ENCODE assay signal across 21 mouse cellular contexts in genomic region chr2:168245571-168245970, GRCm38 (mm10). TPM values are rescaled to one million over a fixed set of nuclear protein-coding genes. Genes with fewer than 3 reads are reported as not detected.
DNase-seq lines count a peak whose midpoint lies in the region; ATAC-seq and TF ChIP-seq lines count a peak whose summit lies in the region.
"Had no signal": no experiment of that assay in that cellular context is flagged by ENCODE, and none has a peak within 500 bp of the region (broad histone marks: within the 10 kb centered on the region; RNA-seq: fewer than 3 reads in every experiment).

No protein-coding gene starts in this region.

- WGBS in forebrain, embryonic 14.5 days: 34% methylated on average over 8 of the region's 8 CpGs
- WGBS in forebrain, embryonic 11.5 days: 33% methylated on average over 8 of the region's 8 CpGs

- no peaks in the 10 kb centered on the region for H3K9me3 ChIP-seq in forebrain, embryonic 14.5 days (replicated peaks; ENCODE audit: control insufficient read depth, low read length)
- H3K9me3 ChIP-seq in forebrain, embryonic 11.5 days (ENCODE audit: control insufficient read depth, low read length): no peaks in the 10 kb centered on the region
- H3K9me3 ChIP-seq: embryonic facial prominence, embryonic 12.5 days; forebrain, embryonic 12.5 days; heart, embryonic 12.5 days; hindbrain, embryonic 15.5 days had no signal

- H3K4me2 ChIP-seq in forebrain, embryonic 14.5 days (ENCODE audit: low read length): no peak overlapping the region
- no peak overlapping the region for H3K4me2 ChIP-seq in forebrain, embryonic 11.5 days (ENCODE audit: low read depth, low read length, severe bottlenecking)
- H3K4me2 ChIP-seq: embryonic facial prominence, embryonic 12.5 days; forebrain, embryonic 12.5 days; heart, embryonic 12.5 days; hindbrain, embryonic 15.5 days had no signal

- no peaks in the 10 kb centered on the region for H3K27me3 ChIP-seq in forebrain, embryonic 14.5 days (replicated peaks; ENCODE audit: control insufficient read depth, insufficient read depth, low read length)
- H3K27me3 ChIP-seq in forebrain, embryonic 11.5 days (ENCODE audit: control insufficient read depth, insufficient read depth, low read length): no peaks in the 10 kb centered on the region
- H3K27me3 ChIP-seq: embryonic facial prominence, embryonic 12.5 days; hindbrain, embryonic 15.5 days had no signal

- peak; percentile 20 for DNase-seq in forebrain, embryonic 14.5 days (ENCODE audit: low spot score)
- no peak for DNase-seq in forebrain, embryonic 11.5 days (ENCODE audit: low spot score)
- DNase-seq in right cerebral cortex, adult 18-20 months: peak; percentile 12
- DNase-seq in right cerebral cortex, postnatal 25 days: no peak
- peak; percentile 47 for DNase-seq in brain, embryonic 14.5 days (ENCODE audit: low read depth)
- DNase-seq in adipocyte (ENCODE audit: low spot score): no peak
- DNase-seq in ovary, postnatal 36 days (ENCODE audit: low spot score): no peak
- DNase-seq: adrenal gland, postnatal 25 days; cerebellum, adult 11 months; cerebellum, adult 8-10 months; cerebellum, postnatal 14 days; forebrain, postnatal 0 days; gastrocnemius, postnatal 14 days; heart, adult 2 months had no signal

- H3K4me1 ChIP-seq in forebrain, embryonic 14.5 days (ENCODE audit: control insufficient read depth, insufficient read depth, low read length): 0 out of 2 replicates have a peak, but pooled peaks cover 2% of the 10 kb centered on the region
- H3K4me1 ChIP-seq in forebrain, embryonic 11.5 days (replicated peaks; ENCODE audit: control insufficient read depth, insufficient read depth, low read length): no peaks in the 10 kb centered on the region
- H3K4me1 ChIP-seq: embryonic facial prominence, embryonic 12.5 days; forebrain, embryonic 12.5 days; hindbrain, embryonic 15.5 days had no signal

- ATAC-seq in forebrain, embryonic 14.5 days: no peak
- ATAC-seq in forebrain, embryonic 11.5 days (replicated peaks; ENCODE audit: low FRiP score): no peak
- ATAC-seq: forebrain, postnatal 0 days; inflammation-experienced regulatory T-cells, adult 6 months; intestine, postnatal 0 days had no signal

- H3K27ac ChIP-seq in forebrain, embryonic 14.5 days (ENCODE audit: low read depth, low read length): no peak overlapping the region
- H3K27ac ChIP-seq in forebrain, embryonic 11.5 days (ENCODE audit: low read depth, low read length): no peak overlapping the region
- H3K27ac ChIP-seq: embryonic facial prominence, embryonic 12.5 days; forebrain, embryonic 12.5 days; heart, adult 2 months; hindbrain, embryonic 15.5 days had no signal

- no peak for TF ChIP-seq POLR2A in brain, embryonic 14.5 days (IDR thresholded peaks at IDR 0.05; ENCODE audit: borderline replicate concordance, extremely low read depth, insufficient read depth, insufficient read length, poor library complexity, severe bottlenecking)

- no peak overlapping the region for H3K9ac ChIP-seq in forebrain, embryonic 14.5 days (ENCODE audit: low read length)
- H3K9ac ChIP-seq in forebrain, embryonic 11.5 days (ENCODE audit: low read length): no peak overlapping the region
- H3K9ac ChIP-seq: embryonic facial prominence, embryonic 12.5 days; forebrain, embryonic 12.5 days; forebrain, postnatal 0 days; heart, embryonic 12.5 days; hindbrain, embryonic 15.5 days had no signal

- no peak for TF ChIP-seq CTCF in brain, embryonic 14.5 days (IDR thresholded peaks at IDR 0.05; ENCODE audit: borderline replicate concordance, extremely low read depth, insufficient read depth, insufficient read length)

- no peaks in the 10 kb centered on the region for H3K36me3 ChIP-seq in forebrain, embryonic 14.5 days (ENCODE audit: control insufficient read depth, insufficient read depth, low read length)
- H3K36me3 ChIP-seq in forebrain, embryonic 11.5 days (ENCODE audit: control insufficient read depth, insufficient read depth, low read length): no peaks in the 10 kb centered on the region
- H3K36me3 ChIP-seq: embryonic facial prominence, embryonic 12.5 days; forebrain, embryonic 12.5 days; heart, embryonic 12.5 days; hindbrain, embryonic 15.5 days had no signal

- no peak overlapping the region for H3K4me3 ChIP-seq in forebrain, embryonic 14.5 days (ENCODE audit: low read depth, low read length)
- no peak overlapping the region for H3K4me3 ChIP-seq in forebrain, embryonic 11.5 days (ENCODE audit: low read depth, low read length)
- H3K4me3 ChIP-seq: embryonic facial prominence, embryonic 12.5 days; forebrain, embryonic 12.5 days; heart, adult 2 months; heart, embryonic 12.5 days; hindbrain, embryonic 15.5 days had no signal

RNA-seq across cellular contexts. Expression of gene Mocs3, which starts 15.1 kb away (rescaled TPM):
- 9.1 and 9.7 TPM in 2 replicates for polyA plus RNA-seq in forebrain, embryonic 14.5 days (2014; fragmentation: Nextera tagmentation; extraction: Ambion mirVana)
- polyA plus RNA-seq in forebrain, embryonic 11.5 days (2014; fragmentation: Nextera tagmentation; extraction: Ambion mirVana): 8.5 and 9.1 TPM in 2 replicates
- 17.9 and 21.6 TPM in 2 replicates for polyA plus RNA-seq in brain, embryonic 14.5 days (2012; rRNA removed)

RNA-seq across cellular contexts. Expression of gene Dpm1, which starts 15.2 kb away (rescaled TPM):
- 51.1 and 71.7 TPM in 2 replicates for polyA plus RNA-seq in forebrain, embryonic 14.5 days (2014; fragmentation: Nextera tagmentation; extraction: Ambion mirVana)
- 58.6 and 65.3 TPM in 2 replicates for polyA plus RNA-seq in forebrain, embryonic 11.5 days (2014; fragmentation: Nextera tagmentation; extraction: Ambion mirVana)
- 15.0 and 16.6 TPM in 2 replicates for polyA plus RNA-seq in brain, embryonic 14.5 days (2012; rRNA removed)

RNA-seq across cellular contexts. Expression of gene Gm20716, which starts 15.4 kb away (rescaled TPM):
- polyA plus RNA-seq in forebrain, embryonic 14.5 days (2014; fragmentation: Nextera tagmentation; extraction: Ambion mirVana): 26.3 and 26.7 TPM in 2 replicates
- polyA plus RNA-seq in forebrain, embryonic 11.5 days (2014; fragmentation: Nextera tagmentation; extraction: Ambion mirVana): 25.6 and 30.3 TPM in 2 replicates
- 16.6 and 21.9 TPM in 2 replicates for polyA plus RNA-seq in brain, embryonic 14.5 days (2012; rRNA removed)

RNA-seq across cellular contexts. Expression of gene Kcng1, which starts 36.0 kb away (rescaled TPM):
- polyA plus RNA-seq in forebrain, embryonic 14.5 days (2014; fragmentation: Nextera tagmentation; extraction: Ambion mirVana): 8.0 and 9.7 TPM in 2 replicates
- 1.5 and 2.2 TPM in 2 replicates for polyA plus RNA-seq in forebrain, embryonic 11.5 days (2014; fragmentation: Nextera tagmentation; extraction: Ambion mirVana)
- 3.1 and 3.8 TPM in 2 replicates for polyA plus RNA-seq in brain, embryonic 14.5 days (2012; rRNA removed)
- polyA plus RNA-seq: C2C12; inflammation-experienced regulatory T-cells, adult 6 months had no signal

RNA-seq across cellular contexts. Expression of gene Adnp, which starts 38.7 kb away (rescaled TPM):
- 1.6 and 2.0 TPM in 2 replicates for polyA plus RNA-seq in forebrain, embryonic 14.5 days (2014; fragmentation: Nextera tagmentation; extraction: Ambion mirVana)
- 18.7 and 19.7 TPM in 2 replicates for polyA plus RNA-seq in forebrain, embryonic 11.5 days (2014; fragmentation: Nextera tagmentation; extraction: Ambion mirVana)
- polyA plus RNA-seq in brain, embryonic 14.5 days (2012; rRNA removed): 86.0 and 115 TPM in 2 replicates

Comparison
In these comparisons a context has a peak if more than half of its experiments do, and no peak if none do; other contexts are left out.
1. DNase-seq: peak in forebrain, embryonic 14.5 days (single experiment), right cerebral cortex, adult 18-20 months (single experiment) and brain, embryonic 14.5 days (single experiment); none in forebrain, embryonic 11.5 days (single experiment), right cerebral cortex, postnatal 25 days (single experiment), adipocyte (single experiment) and ovary, postnatal 36 days (single experiment).